Mouse (Mus musculus): ENCODE data around the gene Tmem191c. TPM values are rescaled to one million over a fixed set of nuclear protein-coding genes. Genes with fewer than 3 reads are reported as not detected.

The Tmem191c gene
- total and polyA plus RNA-seq, 3 experiments = 3.3 to 7.5 TPM; not detected in 1

- no peak overlapping the region for H3K4me3 ChIP-seq (ENCODE audit: control insufficient read depth in 1 of 2, insufficient read depth in 1 of 2, low read depth in 2 of 2, low read length in 2 of 2)
- H3K36me3 ChIP-seq (ENCODE audit: control insufficient read depth in 1 of 2, insufficient read depth in 2 of 2, low read length in 2 of 2) = no peaks in the 10 kb centered on the region; a peak in 1 of 4 replicates
Measured at GRCm38 (mm10) chr16:17283151-17283550, 7.3 kb downstream of the Tmem191c start.

GRCm38 (mm10) chr16:17287103-17287502, 11.2 kb downstream of the Tmem191c start:
- TF ChIP-seq POLR2AphosphoS2 (IDR thresholded peaks at IDR 0.05; ENCODE audit: low read length) = no peak
- Histone ChIP-seq H3K27ac (ENCODE audit: control insufficient read depth, low read depth, low read length) (no peak overlapping the region), H3K9me3 (replicated peaks; ENCODE audit: insufficient read depth, low read length) (no peaks in the 10 kb centered on the region), H3K9ac (ENCODE audit: control insufficient read depth, low read depth, low read length, poor library complexity, severe bottlenecking) (no peak overlapping the region), H3K4me3 (ENCODE audit: control insufficient read depth in 1 of 2, insufficient read depth in 1 of 2, low read depth in 2 of 2, low read length in 2 of 2) (no peak overlapping the region), H3K79me2 (ENCODE audit: control insufficient read depth, insufficient read depth, low read length, poor library complexity) (no peaks in the 10 kb centered on the region), H3K36me3 (ENCODE audit: control insufficient read depth in 1 of 2, insufficient read depth in 2 of 2, low read length in 2 of 2) (no peaks in the 10 kb centered on the region; a peak in 1 of 4 replicates), H3K4me1 (ENCODE audit: control insufficient read depth in 1 of 2, insufficient read depth in 2 of 2, low read length in 2 of 2) (no peaks in the 10 kb centered on the region), H3K27me3 (ENCODE audit: control insufficient read depth in 1 of 2, insufficient read depth in 2 of 2, low read length in 2 of 2) (no peaks in the 10 kb centered on the region)
- no peak for DNase-seq (ENCODE audit: low read depth, low spot score)

More at GRCm38 (mm10) chr16:17283151-17283550, 7.3 kb downstream of the Tmem191c start:
- TF ChIP-seq EP300 (IDR thresholded peaks at IDR 0.05; ENCODE audit: low read depth in 1 of 2, low read length in 2 of 2) = no peak
- no peak for TF ChIP-seq USF2 (IDR thresholded peaks at IDR 0.05; ENCODE audit: borderline replicate concordance in 1 of 2, insufficient read depth in 1 of 2, low read depth in 1 of 2, low read length in 2 of 2)
- no peak for TF ChIP-seq POLR2A (IDR thresholded peaks at IDR 0.05; ENCODE audit: control insufficient read depth in 1 of 2, insufficient read depth in 1 of 2, low read depth in 1 of 2, low read length in 2 of 2, poor library complexity in 1 of 2)
- TF ChIP-seq NELFE (IDR thresholded peaks at IDR 0.05; ENCODE audit: low read depth, low read length) = no peak
- TF ChIP-seq MAX (IDR thresholded peaks at IDR 0.05; ENCODE audit: low read length) = no peak
- TF ChIP-seq E2F4 (IDR thresholded peaks at IDR 0.05; ENCODE audit: borderline replicate concordance, low read depth, low read length) = no peak
- TF ChIP-seq CHD1 (IDR thresholded peaks at IDR 0.05; ENCODE audit: low read depth, low read length) = no peak
- no peak for TF ChIP-seq SIN3A (IDR thresholded peaks at IDR 0.05; ENCODE audit: low read length)
- no peak for TF ChIP-seq MEF2A (IDR thresholded peaks at IDR 0.05; ENCODE audit: extremely low read depth, insufficient replicate concordance, low read depth, low read length, poor library complexity, severe bottlenecking)
- no peak for TF ChIP-seq MYB (IDR thresholded peaks at IDR 0.05; ENCODE audit: low read depth, low read length)
- H3K27me3 ChIP-seq (ENCODE audit: control insufficient read depth in 1 of 2, insufficient read depth in 2 of 2, low read length in 2 of 2) = no peaks in the 10 kb centered on the region
- DNase-seq (ENCODE audit: low read depth, low spot score) = no peak
- H3K27ac ChIP-seq (ENCODE audit: control insufficient read depth, low read depth, low read length) = no peak overlapping the region
- no peaks in the 10 kb centered on the region for H3K9me3 ChIP-seq (replicated peaks; ENCODE audit: insufficient read depth, low read length)
- no peaks in the 10 kb centered on the region for H3K79me2 ChIP-seq (ENCODE audit: control insufficient read depth, insufficient read depth, low read length, poor library complexity)
- H3K4me1 ChIP-seq (ENCODE audit: control insufficient read depth in 1 of 2, insufficient read depth in 2 of 2, low read length in 2 of 2) = no peaks in the 10 kb centered on the region
- no peak overlapping the region for H3K9ac ChIP-seq (ENCODE audit: control insufficient read depth, low read depth, low read length, poor library complexity, severe bottlenecking)

DNA sequence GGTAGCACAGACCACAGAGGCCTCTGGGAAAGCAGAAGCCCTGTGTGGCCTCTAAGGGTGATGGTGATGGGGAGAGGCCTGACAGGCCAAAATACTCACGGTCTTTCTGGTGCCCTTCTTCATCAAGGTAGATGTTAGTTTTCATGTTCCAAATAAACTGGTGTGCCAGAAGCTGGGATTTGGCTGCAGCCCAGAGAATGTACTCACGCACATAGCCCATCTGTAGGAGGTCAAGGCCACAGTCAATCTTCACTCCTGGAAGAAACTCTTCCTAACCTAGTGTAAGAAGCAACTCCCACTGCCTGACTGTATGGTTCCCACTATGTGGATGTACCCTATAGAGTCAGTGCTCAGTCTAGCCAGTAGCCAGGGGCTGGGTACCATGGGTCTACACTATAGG, 15.1 kb downstream of the Tmem191c start:
- DNase-seq (ENCODE audit: low read depth, low spot score) = no peak
- H3K4me1 ChIP-seq (ENCODE audit: control insufficient read depth in 1 of 2, insufficient read depth in 2 of 2, low read length in 2 of 2) = no peaks in the 10 kb centered on the region
- no peak overlapping the region for H3K9ac ChIP-seq (ENCODE audit: control insufficient read depth, low read depth, low read length, poor library complexity, severe bottlenecking)
- no peak overlapping the region for H3K27ac ChIP-seq (ENCODE audit: control insufficient read depth, low read depth, low read length)
- no peaks in the 10 kb centered on the region for H3K9me3 ChIP-seq (replicated peaks; ENCODE audit: insufficient read depth, low read length)
- H3K27me3 ChIP-seq (ENCODE audit: control insufficient read depth in 1 of 2, insufficient read depth in 2 of 2, low read length in 2 of 2) = no peaks in the 10 kb centered on the region
- no peaks in the 10 kb centered on the region; a peak in 1 of 4 replicates for H3K36me3 ChIP-seq (ENCODE audit: control insufficient read depth in 1 of 2, insufficient read depth in 2 of 2, low read length in 2 of 2)
- H3K4me3 ChIP-seq (ENCODE audit: control insufficient read depth in 1 of 2, insufficient read depth in 1 of 2, low read depth in 2 of 2, low read length in 2 of 2) = no peak overlapping the region
- no peak for TF ChIP-seq BHLHE40 (IDR thresholded peaks at IDR 0.05; ENCODE audit: borderline replicate concordance, low read depth, low read length)
- no peak for TF ChIP-seq EP300 (IDR thresholded peaks at IDR 0.05; ENCODE audit: low read depth in 1 of 2, low read length in 2 of 2)
- no peak for TF ChIP-seq ETS1 (IDR thresholded peaks at IDR 0.05; ENCODE audit: low read depth, low read length)
- TF ChIP-seq SMC3 (IDR thresholded peaks at IDR 0.05; ENCODE audit: low read depth, low read length) = no peak
- TF ChIP-seq ZNF384 (IDR thresholded peaks at IDR 0.05; ENCODE audit: low read depth, low read length) = no peak
- no peak for TF ChIP-seq ELF1 (IDR thresholded peaks at IDR 0.05; ENCODE audit: low read depth, low read length)
- TF ChIP-seq GATA1 (IDR thresholded peaks at IDR 0.05; ENCODE audit: low read depth, low read length) = no peak
- no peak for TF ChIP-seq GABPA (IDR thresholded peaks at IDR 0.05; ENCODE audit: low read depth, low read length)
- no peak for TF ChIP-seq SIN3A (IDR thresholded peaks at IDR 0.05; ENCODE audit: low read length)
- no peak for TF ChIP-seq MXI1 (IDR thresholded peaks at IDR 0.05; ENCODE audit: low read depth, low read length)
- H3K79me2 ChIP-seq (ENCODE audit: control insufficient read depth, insufficient read depth, low read length, poor library complexity) = no peaks in the 10 kb centered on the region

Measured in MEL (cell line).